Mouse (Mus musculus) right cerebral cortex, postnatal 14 days (tissue): Measurements from ENCODE around the gene Reps1.
A peak's percentile ranks its signal among the peaks of the same experiment; 100 is the strongest.

Experiments
- DNase-seq: peaks from one replicate; pipeline ENCODE4 v3.0.0; 2022

The Reps1 gene

DNA sequence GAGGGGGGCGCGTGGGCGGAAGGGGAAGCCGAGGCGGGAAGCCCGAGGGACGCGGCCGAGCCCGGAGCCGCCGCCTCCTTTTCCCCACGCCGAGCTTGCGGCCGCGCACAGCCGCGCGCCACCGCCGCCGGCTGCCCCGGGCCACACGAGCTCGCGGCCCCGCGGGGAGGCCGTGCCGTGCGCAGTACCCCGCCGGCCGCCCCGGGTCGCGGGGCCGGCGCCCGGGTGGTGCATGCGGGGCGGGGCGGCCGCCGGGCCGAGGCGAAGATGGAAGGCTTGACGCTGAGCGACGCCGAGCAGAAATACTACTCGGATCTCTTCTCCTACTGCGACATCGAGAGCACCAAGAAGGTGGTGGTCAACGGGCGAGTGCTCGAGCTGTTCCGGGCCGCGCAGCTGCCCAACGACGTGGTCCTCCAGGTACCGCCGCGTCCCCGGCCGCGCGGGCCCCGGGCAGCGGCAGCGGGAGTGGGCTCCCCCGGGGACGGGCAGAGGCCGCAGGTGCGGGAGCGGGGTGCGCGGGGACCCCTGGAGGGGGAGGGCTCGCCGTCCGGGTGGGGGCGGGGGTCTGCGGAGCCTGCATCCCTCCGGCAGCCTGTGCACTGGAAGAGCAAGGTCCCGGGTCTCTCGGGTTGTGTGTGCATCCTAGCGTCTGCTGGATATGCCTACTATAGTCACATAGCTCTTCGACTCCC is at the start of gene Reps1:
Gene Reps1, plus strand, starts transcription at position 166 of the 695 bp plus-strand sequence.
- peak; percentile 37 for DNase-seq

DNA sequence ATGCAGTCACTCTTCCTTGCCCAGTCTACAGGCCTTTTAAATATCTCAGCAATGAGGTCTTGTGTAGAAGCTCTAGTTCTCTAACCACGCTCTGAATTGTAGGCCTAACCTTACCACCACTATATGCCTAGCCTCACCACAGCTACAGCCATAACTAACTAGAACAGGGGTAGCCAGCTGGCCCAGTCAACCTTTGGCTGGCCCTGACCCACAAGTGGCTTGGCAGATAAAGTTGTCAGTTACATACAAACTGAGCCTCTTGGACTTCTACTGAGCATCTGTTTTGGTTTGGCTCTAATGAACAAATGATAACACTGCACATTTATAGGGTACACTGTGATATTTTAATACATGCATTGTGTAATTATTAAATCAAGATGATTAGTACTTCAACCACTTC is 48.9 kb upstream of the Reps1 start:
- DNase-seq: no peak

DNA sequence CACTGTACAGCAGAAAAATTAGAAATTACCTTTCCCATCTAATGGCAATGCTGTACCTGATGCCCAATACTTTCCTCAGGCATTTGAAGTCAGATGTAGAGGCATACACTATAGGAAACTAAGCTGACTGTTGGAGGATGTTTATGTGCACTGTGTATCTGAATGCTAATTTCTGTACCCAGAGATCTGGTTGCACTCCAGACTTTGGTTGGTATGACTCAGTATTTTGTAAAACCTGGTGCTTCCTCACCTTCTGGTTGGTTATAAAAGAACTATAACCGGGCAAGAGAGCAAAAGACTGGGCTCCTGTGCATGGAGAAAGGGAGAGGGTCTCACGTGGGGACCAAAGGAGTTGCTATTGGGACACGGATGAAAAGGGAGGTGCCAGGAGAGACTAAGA is 48.4 kb upstream of the Reps1 start:
- DNase-seq: no peak

DNA sequence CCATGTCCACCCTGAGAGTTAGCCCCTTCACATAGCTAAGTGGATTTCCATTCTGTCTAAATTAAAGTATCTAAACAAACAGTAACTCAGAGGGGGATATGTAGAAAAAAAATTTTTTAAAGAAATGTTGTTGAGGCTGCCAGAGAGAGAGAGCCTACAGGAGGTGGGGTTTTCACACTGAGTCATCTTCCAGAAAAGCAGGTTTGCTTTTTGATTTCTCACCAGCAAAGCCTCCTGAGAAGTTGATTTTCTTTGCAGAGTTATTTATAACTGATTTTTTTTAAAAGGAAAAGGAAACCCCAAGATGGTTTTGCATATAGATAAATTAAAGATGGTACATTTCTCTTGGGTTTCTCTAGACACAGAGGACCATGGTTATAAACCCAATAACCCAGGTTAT is 47.5 kb upstream of the Reps1 start:
- DNase-seq: no peak

DNA sequence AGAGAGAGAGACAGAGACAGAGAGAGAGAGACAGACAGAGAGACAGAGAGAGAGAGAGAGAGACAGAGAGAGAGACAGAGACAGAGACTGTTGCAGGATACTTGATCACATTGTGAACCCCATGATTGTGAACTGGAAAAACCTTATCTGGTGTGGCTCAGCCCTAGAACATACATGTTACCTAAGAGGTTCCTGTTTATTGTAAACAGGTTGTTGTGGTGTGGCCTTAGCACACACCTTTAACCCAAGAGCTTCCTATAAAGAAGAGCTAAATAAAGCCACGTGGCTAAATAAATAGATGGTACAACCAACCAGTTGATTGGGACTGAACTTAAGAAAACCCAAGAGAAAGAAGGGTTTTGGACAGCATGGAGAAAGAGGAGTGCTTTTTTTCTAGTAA is 45.9 kb upstream of the Reps1 start:
- DNase-seq: no peak

DNA sequence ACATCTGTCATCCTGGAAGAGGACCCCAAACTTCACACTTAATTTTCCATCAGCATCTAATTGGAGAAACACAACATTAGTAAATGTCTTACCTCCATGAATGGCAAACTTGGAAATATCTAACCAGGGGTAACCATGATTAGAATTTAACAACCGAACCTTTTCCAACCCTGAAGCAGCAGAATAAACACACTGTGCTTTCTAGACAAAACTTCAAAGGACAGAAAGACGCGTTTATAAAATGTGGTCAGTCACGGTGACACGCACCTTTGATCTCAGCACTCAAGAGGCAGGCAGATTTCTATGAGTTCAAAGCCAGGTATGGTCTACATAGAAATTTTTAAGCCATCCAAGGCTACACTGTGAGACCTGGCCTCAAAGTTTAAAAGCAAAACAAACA is 43.9 kb upstream of the Reps1 start:
- no peak for DNase-seq

DNA sequence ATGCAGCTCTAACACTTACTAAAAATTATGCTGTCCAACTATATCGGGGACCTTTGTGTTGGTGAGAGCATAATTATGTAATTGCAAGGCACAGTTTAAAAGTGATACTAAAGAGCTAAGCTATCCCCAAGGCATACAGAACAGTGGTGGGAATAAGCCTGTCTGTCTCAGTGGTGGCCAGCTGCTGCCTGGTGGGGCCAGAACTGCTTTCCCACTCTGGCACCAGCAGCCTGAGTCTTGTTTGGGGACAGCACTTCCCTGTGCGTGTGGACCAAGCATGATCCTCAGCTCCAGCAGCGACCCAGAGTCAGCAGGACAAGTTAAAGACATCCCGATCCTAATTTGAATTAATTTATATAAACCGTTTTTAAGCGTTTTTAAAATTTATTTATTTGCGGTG is 35.2 kb upstream of the Reps1 start:
- no peak for DNase-seq

DNA sequence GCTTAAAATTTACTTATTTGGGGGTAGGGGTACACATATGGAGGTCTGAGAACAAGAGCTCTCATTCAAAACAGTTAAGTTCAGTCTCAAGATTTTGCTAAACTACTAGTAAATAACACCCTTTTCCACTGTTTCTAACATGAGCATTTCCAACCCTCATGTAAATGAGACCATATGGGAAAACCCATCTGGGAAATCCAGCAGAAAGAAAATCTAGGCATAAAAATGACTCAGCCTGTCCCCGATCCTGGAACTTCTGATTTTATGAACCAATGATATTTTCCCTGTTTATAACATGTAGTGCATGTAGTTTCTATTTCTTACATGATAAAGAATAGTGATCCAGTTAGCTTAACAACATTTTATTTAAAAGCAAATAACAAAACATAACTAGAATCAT is 34.8 kb upstream of the Reps1 start:
- DNase-seq: no peak

DNA sequence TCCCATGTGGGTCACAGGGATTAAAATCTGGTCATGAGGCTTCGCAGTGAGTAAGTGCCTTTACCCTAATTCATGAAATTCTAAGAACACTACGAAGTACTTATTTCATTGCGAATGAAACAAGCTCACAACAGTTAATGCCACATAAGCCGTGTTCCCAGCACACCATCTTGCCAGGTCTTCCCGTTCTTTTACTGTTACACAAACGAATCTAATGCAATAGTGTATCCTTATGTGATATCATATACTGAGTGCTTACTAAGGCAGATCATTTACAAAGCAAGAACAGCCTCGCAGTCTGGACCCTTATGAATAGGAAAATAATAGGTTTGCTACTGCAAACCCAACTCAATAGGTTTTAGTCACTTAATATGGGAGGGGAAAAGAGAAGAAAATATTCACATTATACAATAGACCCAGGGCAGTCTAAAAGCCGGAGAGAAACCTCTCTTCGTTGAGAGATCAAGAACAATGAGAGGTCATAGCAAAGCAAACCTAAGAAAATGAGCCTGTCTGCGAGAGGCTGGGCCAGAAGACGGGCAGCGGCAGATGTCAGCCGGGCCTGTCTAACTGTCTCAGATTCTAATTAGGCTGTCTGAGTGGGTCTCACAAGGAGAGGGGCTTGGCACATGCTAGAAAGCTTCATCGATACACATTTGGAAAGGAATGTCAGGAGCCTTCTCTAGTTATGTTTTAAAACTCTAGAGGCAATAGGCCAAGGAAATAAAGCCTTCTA is 33.9 kb upstream of the Reps1 start:
- no peak for DNase-seq

DNA sequence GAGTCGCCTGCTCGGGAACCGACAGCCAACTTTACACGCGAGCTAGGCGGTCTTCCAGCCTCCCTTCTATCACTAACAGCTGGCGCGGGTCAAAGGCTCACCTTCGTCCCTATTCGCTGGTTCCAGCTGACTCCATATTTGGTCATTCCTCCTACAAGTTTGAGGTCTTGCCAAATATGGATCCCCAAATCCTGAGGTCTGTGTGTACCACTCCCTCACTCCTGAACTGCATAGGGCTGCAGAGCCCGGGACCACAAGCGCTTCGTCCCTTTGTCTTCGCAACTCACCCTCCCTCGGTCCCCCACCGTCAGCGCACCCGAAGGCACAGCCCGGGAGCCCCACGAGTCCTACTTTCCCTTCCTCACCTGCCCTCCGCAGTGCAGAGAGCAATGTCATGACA is 33.3 kb upstream of the Reps1 start:
- DNase-seq: peak; percentile 49

DNA sequence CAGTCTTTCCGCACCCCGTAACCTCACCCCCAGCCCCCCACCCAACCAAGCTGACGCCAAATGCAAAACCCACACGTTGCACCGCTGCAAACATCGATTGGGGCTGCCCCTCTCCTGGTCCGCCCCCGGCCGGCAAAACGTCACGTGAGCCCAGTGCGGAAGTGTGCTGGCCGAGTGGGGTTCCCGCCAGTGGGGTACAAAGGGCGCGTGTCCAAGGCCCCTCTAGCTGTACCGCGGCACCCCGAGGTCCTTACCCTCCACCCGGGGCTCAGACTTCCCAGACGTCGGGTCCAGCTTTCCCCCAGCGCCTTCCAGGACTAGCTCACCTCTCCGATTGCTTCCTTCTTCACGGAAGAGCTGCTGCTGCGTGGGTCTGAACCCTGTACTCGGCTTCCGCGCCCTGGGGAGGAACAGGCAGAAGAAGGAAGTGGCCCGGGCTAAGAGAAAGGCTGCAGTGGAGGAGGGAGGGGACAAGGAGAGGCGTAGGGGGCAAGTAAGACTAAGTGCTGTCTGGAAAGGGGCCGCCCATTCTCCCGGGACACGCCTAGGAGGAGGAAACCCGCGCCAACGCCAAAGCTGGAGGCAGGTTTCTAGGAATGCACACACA is 32.8 kb upstream of the Reps1 start, which contains the start of gene Abracl:
Gene Abracl, minus strand, starts transcription at position 548 of the 607 bp plus-strand sequence.
- DNase-seq: peak; percentile 63

DNA sequence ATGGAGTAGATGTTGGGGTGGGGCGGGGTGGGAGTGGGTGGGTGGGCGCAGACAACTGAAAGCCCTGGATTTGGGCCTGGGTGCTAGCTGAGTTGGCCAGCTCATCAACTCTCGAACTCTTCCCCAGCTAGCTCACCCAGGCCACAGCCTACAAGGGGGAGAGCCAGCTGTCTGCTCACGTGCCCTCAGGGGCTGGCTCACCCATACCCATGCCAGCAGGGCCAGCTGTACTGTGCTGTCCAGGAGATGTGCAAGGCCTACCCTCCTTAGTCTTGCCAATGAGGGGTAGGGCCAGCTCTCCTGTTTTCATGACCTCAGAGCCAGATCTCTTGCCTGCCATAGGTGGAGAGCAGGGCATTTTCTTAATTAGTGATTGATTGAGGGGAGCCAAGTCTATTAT is 21.3 kb upstream of the Reps1 start:
- no peak for DNase-seq

DNA sequence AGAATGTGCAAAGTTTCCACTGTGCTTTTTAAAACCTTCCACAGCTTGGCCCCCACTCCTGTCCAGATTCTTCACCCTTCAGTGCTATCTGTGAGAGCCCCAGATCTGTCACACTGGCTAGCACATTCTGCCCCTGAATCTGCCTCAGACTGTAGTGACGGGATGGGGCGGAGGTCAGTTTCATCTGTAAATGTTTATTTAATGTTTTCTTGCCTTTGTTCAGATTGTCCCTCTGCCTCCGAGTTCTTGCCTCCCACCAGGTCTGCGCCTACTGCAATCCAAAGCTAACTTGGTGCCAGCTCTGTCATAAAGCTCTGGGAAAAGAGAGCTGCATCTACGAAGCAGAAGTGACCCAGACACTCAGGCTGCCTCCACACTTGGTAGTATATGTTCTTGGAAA is 18.8 kb upstream of the Reps1 start:
- no peak for DNase-seq

DNA sequence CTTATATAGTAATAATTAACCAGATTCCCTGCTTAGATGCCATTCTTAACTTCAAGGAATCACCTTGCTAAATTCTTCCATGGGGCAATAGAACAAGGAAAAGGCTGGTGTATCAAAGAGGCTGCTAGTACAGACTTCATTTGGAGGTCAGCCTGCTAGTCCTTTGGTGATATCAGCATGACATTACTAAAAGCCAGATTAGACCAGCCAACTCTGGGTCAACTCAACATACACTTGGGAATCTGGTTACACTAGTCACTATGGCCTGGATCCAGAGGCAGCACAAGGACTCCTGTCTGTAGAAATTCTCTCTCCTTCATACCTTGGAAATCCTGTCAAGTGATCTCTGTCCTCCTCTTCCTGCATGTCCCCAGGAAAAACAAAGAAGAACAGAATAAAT is 9.3 kb upstream of the Reps1 start:
- no peak for DNase-seq

DNA sequence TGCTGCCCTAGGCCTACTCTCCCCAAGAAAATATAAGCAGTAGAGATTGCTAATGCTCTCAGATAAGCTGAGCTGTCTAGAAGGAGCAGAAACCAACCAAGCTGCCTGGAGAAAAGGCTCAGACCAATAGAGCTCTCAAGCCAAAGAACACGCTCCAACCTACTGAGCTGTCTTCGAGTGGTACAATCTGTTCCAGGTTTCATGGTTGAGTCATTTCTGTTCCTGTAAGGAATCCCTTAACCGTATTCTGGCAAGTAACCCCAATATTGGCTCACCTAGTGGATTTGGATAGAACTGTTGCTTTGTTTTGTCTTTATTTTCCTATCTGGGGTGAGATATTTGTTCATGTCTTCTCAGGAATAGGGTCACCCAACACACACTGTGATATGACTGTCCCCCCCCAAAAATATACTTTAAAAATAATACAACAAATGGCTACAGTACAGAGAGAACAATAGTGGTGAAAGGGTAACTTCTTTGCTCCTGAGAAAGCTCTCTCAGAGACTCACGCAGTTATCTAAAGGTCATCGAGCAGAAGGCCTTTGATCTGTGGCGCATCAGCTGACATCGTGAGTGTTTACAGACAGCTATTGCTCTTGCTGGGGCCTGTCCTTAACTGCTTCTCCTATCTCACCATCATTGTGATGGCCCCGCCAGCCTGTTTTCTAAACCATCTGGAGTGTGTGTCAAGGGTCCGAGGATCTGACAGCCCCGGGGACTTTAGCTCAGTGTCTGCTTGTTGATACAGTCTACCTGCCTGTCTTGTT is 8.1 kb upstream of the Reps1 start:
- no peak for DNase-seq

DNA sequence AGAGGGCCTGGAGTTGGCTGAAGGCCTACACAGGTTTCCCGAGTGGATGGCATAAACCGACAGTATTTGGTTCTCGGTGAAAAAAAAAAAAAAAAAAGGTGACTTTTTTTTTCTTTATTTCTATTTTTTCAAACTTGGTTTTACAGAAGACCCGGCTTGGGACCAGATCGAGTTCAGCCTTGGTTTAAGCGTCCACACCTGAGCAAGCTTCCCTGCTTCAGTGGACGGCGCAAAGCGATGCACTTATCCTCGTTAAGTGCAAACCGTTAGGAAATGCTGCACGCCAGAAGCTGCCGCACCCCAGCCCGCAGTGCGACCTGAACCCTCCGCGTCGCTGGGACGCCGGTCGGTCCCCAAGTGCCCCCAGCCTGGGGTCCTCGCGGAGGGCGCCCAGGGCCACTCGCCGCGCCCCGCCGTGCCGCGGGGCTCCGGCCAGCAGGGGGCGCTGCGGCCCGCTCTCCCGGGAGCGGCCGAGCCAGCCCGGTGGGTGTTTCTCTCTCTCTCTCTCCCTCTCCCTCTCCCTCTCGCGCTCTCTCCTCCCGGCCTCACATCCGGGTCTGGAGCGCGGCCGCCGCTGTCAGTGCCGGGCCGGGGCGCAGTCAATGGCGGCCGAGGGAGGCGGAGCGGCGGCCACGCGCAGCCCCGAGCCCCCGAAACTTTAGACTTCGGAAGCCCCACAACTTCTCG is 509 bp upstream of the Reps1 start:
- DNase-seq: peak; percentile 81

DNA sequence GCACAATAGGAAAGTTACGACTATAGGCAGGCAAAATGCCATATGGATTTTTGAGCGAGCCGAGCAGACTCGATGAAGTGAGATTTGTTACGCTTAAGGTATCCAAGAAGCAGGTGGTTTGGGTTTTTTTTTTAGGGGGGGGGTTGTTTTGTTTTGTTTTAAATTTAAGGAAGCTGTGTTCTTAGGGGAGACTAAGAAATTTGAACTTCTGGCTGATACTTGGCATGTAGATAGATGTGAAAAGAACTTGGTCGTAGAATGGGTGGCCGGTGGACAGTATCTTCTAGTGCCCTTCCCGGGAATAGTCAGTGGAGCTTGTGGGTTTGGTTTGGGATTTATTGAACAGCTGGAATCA is 707 bp downstream of the Reps1 start:
- no peak for DNase-seq

DNA sequence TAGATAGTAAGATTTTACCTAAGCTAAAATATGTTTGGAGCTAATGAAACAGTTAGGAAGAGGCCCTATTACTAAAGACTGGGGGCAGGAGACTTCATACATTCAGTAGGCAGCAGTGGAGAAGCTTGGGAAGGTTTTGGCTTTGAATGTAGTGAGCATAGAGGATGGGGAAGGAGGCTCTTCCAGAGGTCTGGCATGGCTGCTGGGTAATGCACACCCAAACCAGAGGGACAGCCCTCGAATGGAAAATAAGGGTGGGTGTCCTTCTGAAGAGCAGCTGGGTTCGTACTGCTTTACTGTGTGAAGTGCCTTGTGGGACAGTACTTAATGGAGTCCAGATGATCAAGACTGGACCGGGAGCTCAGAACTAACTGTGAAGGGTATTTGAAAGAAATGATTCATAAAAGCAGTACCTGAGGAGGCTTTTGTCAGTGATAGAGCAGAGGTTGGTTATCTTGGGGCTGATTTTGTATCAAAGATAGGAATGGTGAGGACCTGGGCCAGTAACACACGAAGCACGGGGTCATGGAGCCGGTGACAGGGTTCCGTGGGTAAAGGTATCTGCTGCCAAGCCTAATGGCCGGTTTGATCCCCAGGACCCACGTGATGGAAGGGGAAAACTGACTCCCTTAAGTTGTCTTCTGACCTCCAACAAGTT is 3.1 kb downstream of the Reps1 start:
- DNase-seq: no peak

DNA sequence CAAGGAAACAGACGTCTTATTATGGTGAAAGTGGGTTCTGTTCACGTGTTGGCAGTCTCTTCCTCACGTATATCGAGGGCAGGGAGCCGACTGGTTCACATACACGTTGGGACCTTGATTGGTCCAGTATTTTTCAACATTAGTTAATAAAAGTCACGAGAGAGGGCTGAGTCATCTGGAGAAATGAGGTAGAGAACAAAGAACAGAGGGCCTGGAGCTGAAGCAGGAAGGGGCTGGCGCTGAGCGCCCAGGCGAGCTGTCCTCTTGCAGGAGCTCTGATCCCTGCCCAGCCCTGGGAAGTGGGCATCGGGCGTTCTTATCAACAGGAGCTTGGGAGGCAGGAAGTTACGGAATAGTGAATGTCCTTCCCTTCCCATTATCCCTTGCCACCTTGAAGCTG is 4.1 kb downstream of the Reps1 start:
- DNase-seq: no peak

DNA sequence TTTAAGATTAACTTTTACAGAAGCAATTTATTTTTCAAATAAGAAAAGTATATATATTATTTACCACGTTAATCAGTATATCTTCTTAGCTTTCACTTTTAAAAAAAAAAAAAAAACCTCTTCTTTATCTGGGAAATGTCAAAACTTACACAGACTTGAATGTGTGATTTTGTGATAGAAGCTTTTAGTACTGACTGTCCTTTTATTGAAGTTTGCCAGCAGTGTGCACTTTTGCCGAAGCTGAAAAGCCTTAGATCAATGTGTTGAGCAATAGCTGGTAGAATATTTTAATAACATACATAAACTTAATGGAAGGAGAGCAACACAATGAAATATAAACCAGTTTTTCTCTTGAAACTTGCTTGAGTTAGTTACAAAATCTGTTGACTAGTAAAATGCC is 5.1 kb downstream of the Reps1 start:
- no peak for DNase-seq

DNA sequence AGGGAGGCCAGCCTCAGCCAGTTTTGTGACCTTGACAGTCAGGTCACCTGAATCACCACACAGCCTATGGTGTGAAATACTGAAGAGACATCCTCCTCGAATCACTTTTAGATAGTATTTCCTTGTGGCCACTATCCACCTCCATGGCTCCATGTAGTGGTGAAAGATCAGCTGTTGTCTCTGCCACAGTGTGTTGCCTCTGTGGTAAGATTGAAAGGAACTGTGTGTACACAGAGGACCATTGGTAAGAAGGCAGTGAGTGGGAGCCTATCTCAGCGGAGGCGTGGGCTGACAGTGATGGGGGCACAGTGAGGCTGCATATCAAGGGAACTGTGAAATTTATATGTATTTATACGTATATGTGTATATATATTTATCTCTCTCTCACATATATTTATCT is 5.9 kb downstream of the Reps1 start:
- no peak for DNase-seq

DNA sequence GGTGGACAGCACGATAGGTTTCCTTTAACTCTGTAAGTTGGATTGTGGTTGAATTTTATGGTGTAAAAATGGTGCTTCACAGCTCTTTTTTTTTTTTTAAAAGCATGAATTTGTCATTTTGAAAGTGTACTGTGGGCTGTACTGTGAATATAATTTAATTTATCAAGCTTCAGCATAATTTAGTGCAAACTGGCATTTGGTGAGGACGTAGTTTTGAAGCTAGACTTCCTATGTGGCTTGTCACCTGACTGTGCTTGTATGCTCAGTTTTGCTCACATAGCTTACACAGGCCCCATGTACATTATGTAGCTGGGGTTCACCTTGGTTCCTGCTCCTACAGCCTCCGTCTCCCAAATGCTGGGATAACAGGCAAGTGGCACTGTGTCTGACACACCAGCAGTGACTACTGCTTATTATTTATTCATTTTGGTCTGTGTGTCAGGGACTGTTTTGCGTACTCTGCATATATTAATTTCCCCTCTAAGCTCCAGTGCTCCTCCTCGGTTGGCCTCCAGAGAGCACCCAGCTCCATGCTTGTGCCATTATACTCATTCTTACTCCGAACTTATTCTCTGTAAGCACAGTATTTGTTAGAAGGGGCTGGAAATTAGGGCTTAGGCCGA is 9.1 kb downstream of the Reps1 start:
- DNase-seq: no peak
